Mouse (Mus musculus) small intestine, adult 2 months (tissue): ENCODE measurements around the gene AU040320.

Experiments
- CTCF ChIP-seq: fragments of 200-500 bp; IDR thresholded peaks from 2 replicates; pipeline ENCODE4 v1.5.1; 2012; ENCODE audit warnings: low read depth, mild to moderate bottlenecking, control low read depth, inconsistent platforms, low read length, moderate library complexity, mixed read lengths; ENCODE audit not compliant: insufficient replicate concordance, insufficient read length; ENCODE audit errors: extremely low read depth
- POLR2A ChIP-seq: fragments of 200-500 bp; IDR thresholded peaks from 2 replicates; pipeline ENCODE4 v1.6.1; 2012; ENCODE audit warnings: low read depth, mild to moderate bottlenecking, control low read depth, inconsistent platforms, low read length, moderate library complexity

- TF ChIP-seq CTCF, result no peak
- no peak for TF ChIP-seq POLR2A
Measured at GRCm38 (mm10) chr4:126782996-126783395, 29.7 kb downstream of the AU040320 start.
